Mouse (Mus musculus): ENCODE results near the gene Spats2l.

DNA sequence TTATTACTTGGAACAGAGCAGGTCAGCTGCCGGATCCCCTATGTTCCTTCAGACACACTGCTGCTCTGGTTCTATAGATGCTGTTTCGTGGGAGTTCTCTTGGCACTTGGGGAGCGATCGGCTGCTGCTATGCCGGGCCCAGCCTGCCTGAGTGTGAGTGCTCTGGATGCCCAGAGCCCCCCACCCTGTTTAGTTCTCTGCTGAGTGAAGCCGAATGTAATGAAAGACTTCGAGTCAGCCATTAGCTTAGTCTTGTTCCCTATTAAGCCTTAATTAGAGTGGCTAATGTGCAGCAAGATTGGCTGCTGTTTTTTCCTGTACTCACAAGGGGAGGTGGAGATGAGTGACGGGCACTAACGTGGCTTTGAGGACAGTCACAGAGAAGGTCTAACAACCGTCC is 166.7 kb downstream of the Spats2l start:
- TF ChIP-seq CTCF (IDR thresholded peaks at IDR 0.05; ENCODE audit: insufficient read depth, low read length): no peak
- TF ChIP-seq POLR2A (IDR thresholded peaks at IDR 0.05; ENCODE audit: borderline replicate concordance, extremely low read depth, low read depth, low read length): no peak

Data from lung, adult 2 months (tissue).